Mouse (Mus musculus) liver, postnatal 0 days (tissue): ENCODE results near the gene Galnt14.

Source experiments
- CTCF ChIP-seq: sonication (generic); IDR thresholded peaks from 2 replicates; pipeline ENCODE4 v1.5.1; 2016; ENCODE audit warnings: antibody characterized with exemption, low read depth
- EP300 ChIP-seq: IDR thresholded peaks from 2 replicates; pipeline ENCODE4 v1.6.1; 2016; ENCODE audit warnings: antibody characterized with exemption, low read depth, mild to moderate bottlenecking

DNA sequence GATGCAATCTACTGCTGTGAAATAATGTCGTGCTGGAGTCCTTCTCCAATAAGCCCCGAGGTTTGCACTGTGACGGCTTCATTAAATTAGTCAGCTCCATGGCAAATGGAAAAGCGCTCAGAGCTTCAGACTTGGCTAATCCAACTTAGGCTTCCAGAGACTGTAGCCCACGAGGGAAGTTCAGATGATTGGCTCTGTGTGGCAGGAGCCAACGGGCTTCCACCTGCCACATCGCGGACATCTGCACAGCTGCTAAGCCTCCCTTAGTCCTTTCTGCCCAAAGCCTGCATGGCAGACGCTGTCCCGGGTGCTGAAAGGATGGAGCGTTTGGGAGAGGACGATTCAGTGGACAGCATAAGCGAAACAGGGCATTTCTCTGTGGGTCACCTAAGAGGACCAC, 222.5 kb downstream of the Galnt14 start:
- TF ChIP-seq CTCF, result no peak
- TF ChIP-seq EP300, result no peak
